Mouse (Mus musculus) kidney, embryonic 14.5 days (tissue): ENCODE data around the gene Mtmr14. TPM values are rescaled to one million over a fixed set of nuclear protein-coding genes. Genes with fewer than 3 reads are reported as not detected.

ENCODE experiments used
- ATAC-seq: fragments of 200-750 bp; cut with Nextera tagmentation; 2 replicates; pipeline ENCODE4 v1.8.0; 2017; ENCODE audit warnings: moderate number of reproducible peaks, mild to moderate bottlenecking, moderate TSS enrichment, moderate library complexity; ENCODE audit not compliant: low FRiP score, low TSS enrichment
- H3K27ac ChIP-seq: fragments of 300-500 bp; sonication (generic); 2 replicates; pipeline ENCODE4 v1.5.1; 2014; ENCODE audit warnings: low read depth, mild to moderate bottlenecking, low read length, moderate library complexity, mixed read lengths
- H3K27me3 ChIP-seq: fragments of 300-500 bp; sonication (generic); 2 replicates; pipeline ENCODE4 v1.6.1; 2014; ENCODE audit warnings: mild to moderate bottlenecking, low read length; ENCODE audit not compliant: control insufficient read depth, insufficient read depth
- H3K36me3 ChIP-seq: fragments of 300-500 bp; sonication (generic); 2 replicates; pipeline ENCODE4 v1.6.1; 2014; ENCODE audit warnings: low read length, mixed read lengths; ENCODE audit not compliant: control insufficient read depth, insufficient read depth
- H3K4me1 ChIP-seq: fragments of 300-500 bp; sonication (generic); 2 replicates; pipeline ENCODE4 v1.6.1; 2014; ENCODE audit warnings: low read length, mixed read lengths; ENCODE audit not compliant: control insufficient read depth, insufficient read depth
- H3K4me2 ChIP-seq: fragments of 300-500 bp; sonication (generic); replicated peaks from 2 replicates; pipeline ENCODE4 v1.6.1; 2014; ENCODE audit warnings: low read depth, mild to moderate bottlenecking, low read length
- H3K4me3 ChIP-seq: fragments of 300-500 bp; sonication (generic); 2 replicates; pipeline ENCODE4 v1.5.1; 2014; ENCODE audit warnings: mild to moderate bottlenecking, low read length
- H3K9ac ChIP-seq: fragments of 300-500 bp; sonication (generic); 2 replicates; pipeline ENCODE4 v1.6.1; 2014; ENCODE audit warnings: low read depth, mild to moderate bottlenecking, low read length, moderate library complexity
- H3K9me3 ChIP-seq: fragments of 300-500 bp; sonication (generic); 2 replicates; pipeline ENCODE4 v1.6.1; 2016; ENCODE audit warnings: low read length; ENCODE audit not compliant: control insufficient read depth
- WGBS: fragments of 180-500 bp; shearing (Covaris S2); extraction: QIAGEN DNeasy Blood & Tissue Kit; methylation state at CpG from one replicate; pipeline ENCODE4 v1.1.7; 2014; 5-methylcytosine and 5-hydroxymethylcytosine counted together
- polyA plus RNA-seq: library from polyadenylated mRNA; unstranded; fragments of >200 nt; fragmentation: Nextera tagmentation; extraction: Ambion mirVana; gene quantifications from 2 replicates; pipeline ENCODE4 v1.2.1, GENCODE M21; 2014

The Mtmr14 gene
- polyA plus RNA-seq, 1 experiment from 2014 or later = 41.0 TPM

DNA sequence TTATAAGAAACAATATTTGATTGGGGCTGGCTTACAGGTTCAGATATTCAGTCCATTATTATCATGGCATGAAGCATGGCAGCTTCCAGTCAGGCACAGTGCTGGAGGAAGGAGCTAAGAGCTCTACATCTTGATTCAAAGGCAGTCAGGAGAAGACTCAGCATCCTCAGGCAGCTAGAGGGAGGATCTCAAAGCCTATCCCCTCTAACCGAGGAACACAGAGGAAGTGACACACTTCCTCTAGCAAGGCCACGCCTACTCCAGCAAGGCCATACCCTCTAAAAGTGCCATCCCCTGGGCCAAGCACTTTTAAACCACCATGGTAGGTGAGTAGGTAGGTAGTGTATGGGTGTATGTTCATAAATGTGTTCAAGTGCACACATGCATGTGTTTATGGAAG, 92.9 kb downstream of the Mtmr14 start:
- Histone ChIP-seq H3K36me3 (peaks cover 40% of the 10 kb centered on the region), H3K9me3 (no peaks in the 10 kb centered on the region), H3K4me3 (no peak overlapping the region), H3K27me3 (no peaks in the 10 kb centered on the region), H3K4me1 (peaks cover 5% of the 10 kb centered on the region; the same call in 1 of the 2 replicates), H3K27ac (no peak overlapping the region), H3K4me2 (no peak overlapping the region), H3K9ac (no peak overlapping the region)
- no peak for ATAC-seq
- 51% methylated on average over 2 of the region's 2 CpGs for WGBS

Other genes starting within 250 kb of the Mtmr14 start
- 50.8 and 56.9 TPM in 2 replicates for gene Thumpd3, start 191.6 kb upstream of the Mtmr14 start, polyA plus RNA-seq
- 88.6 and 107 TPM in 2 replicates for gene Setd5, start 160.5 kb upstream of the Mtmr14 start, polyA plus RNA-seq
- gene Lhfpl4, start 42.5 kb upstream of the Mtmr14 start, polyA plus RNA-seq = 0.45 and 0.69 TPM in 2 replicates
- 0.23 TPM in 1 of 2 replicates, not detected in the other for gene Cpne9, start 44.5 kb downstream of the Mtmr14 start, polyA plus RNA-seq
- gene Brpf1, start 69.3 kb downstream of the Mtmr14 start, polyA plus RNA-seq = 18.2 and 27.2 TPM in 2 replicates
- 17.3 and 18.4 TPM in 2 replicates for gene Ogg1, start 89.1 kb downstream of the Mtmr14 start, polyA plus RNA-seq
- 112 and 114 TPM in 2 replicates for gene Camk1, start 106.1 kb downstream of the Mtmr14 start, polyA plus RNA-seq
- gene Tada3, start 140.0 kb downstream of the Mtmr14 start, polyA plus RNA-seq = 59.9 and 65.8 TPM in 2 replicates
- gene Arpc4, start 140.3 kb downstream of the Mtmr14 start, polyA plus RNA-seq = 230 and 351 TPM in 2 replicates
- gene Ttll3, start 151.4 kb downstream of the Mtmr14 start, polyA plus RNA-seq = 2.0 and 2.4 TPM in 2 replicates
- gene Rpusd3, start 181.5 kb downstream of the Mtmr14 start, polyA plus RNA-seq = 29.0 and 30.5 TPM in 2 replicates
- not detected in 2 replicates for gene Cidec, start 197.9 kb downstream of the Mtmr14 start, polyA plus RNA-seq
- 95.9 and 103 TPM in 2 replicates for gene Jagn1, start 204.7 kb downstream of the Mtmr14 start, polyA plus RNA-seq
- gene Il17re, start 220.6 kb downstream of the Mtmr14 start, polyA plus RNA-seq = 3.5 and 6.1 TPM in 2 replicates
- 9.3 and 9.5 TPM in 2 replicates for gene Il17rc, start 233.6 kb downstream of the Mtmr14 start, polyA plus RNA-seq
- gene Creld1, start 245.5 kb downstream of the Mtmr14 start, polyA plus RNA-seq = 22.9 and 25.4 TPM in 2 replicates